Mouse (Mus musculus) embryonic facial prominence, embryonic 12.5 days (tissue): Measurements from ENCODE around the gene Snx25. TPM values are rescaled to one million over a fixed set of nuclear protein-coding genes. Genes with fewer than 3 reads are reported as not detected.
A peak's percentile ranks its signal among the peaks of the same experiment; 100 is the strongest.

Experiments used
- ATAC-seq: fragments of 200-750 bp; cut with Nextera tagmentation; 2 replicates; pipeline ENCODE4 v1.8.0; 2017; ENCODE audit not compliant: insufficient number of reproducible peaks, insufficient read depth, low FRiP score, low TSS enrichment
- H3K27ac ChIP-seq: fragments of 300-500 bp; sonication (generic); 2 replicates; pipeline ENCODE4 v1.5.1; 2016; ENCODE audit warnings: mild to moderate bottlenecking
- H3K27me3 ChIP-seq: fragments of 300-500 bp; sonication (generic); 2 replicates; pipeline ENCODE4 v1.6.1; 2016; ENCODE audit warnings: mild to moderate bottlenecking, moderate library complexity
- H3K36me3 ChIP-seq: fragments of 300-500 bp; sonication (generic); 2 replicates; pipeline ENCODE4 v1.6.1; 2016; ENCODE audit warnings: mild to moderate bottlenecking
- H3K4me1 ChIP-seq: fragments of 300-500 bp; sonication (generic); 2 replicates; pipeline ENCODE4 v1.6.1; 2016
- H3K4me2 ChIP-seq: fragments of 300-500 bp; sonication (generic); replicated peaks from 2 replicates; pipeline ENCODE4 v1.6.1; 2016; ENCODE audit warnings: mild to moderate bottlenecking, moderate library complexity
- H3K4me3 ChIP-seq: fragments of 300-500 bp; sonication (generic); 2 replicates; pipeline ENCODE4 v1.5.1; 2016; ENCODE audit warnings: mild to moderate bottlenecking
- H3K9ac ChIP-seq: fragments of 300-500 bp; sonication (generic); 2 replicates; pipeline ENCODE4 v1.6.1; 2016; ENCODE audit warnings: mild to moderate bottlenecking, moderate library complexity
- H3K9me3 ChIP-seq: fragments of 300-500 bp; sonication (generic); 2 replicates; pipeline ENCODE4 v1.6.1; 2016; ENCODE audit warnings: mild to moderate bottlenecking, moderate library complexity
- WGBS: fragments of 180-500 bp; shearing (Covaris S2); methylation state at CpG from one replicate; pipeline ENCODE4 v1.1.7; 2016; 5-methylcytosine and 5-hydroxymethylcytosine counted together
- polyA plus RNA-seq: library from polyadenylated mRNA; unstranded; fragments of >200 nt; fragmentation: Nextera tagmentation; extraction: Ambion mirVana; gene quantifications from 2 replicates; pipeline ENCODE4 v1.2.1, GENCODE M21; 2016

Gene Snx25
- polyA plus RNA-seq, 1 experiment from 2014 or later: 6.6 TPM

DNA sequence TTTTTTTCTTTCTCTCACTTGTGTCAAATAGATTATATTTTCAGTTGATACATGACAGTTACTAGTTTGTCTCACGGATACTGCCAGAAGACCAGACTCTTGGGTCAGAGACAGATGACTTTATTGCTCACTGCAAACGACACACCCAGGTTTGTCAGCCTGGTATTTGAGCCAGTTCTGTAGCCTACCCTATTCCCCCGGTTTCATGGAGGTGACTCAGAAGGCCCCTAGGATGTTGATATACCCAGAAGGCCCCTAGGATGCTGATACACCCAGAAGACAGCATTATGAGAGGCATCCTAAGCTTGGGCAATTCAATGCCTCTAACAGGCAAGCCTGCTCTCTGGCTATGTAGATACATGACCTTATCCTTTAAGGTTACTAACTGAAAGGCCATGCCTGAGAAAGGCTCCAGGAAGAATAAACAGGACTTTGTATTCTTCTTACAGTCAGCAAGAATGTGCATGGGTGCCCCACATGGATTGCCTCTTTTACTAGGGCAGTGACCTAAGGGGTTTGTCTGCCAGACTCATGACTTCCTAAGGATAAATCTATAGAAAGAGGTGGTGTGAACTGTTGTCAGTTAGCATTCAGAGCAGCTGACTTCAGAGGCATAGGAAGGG is 144.8 kb downstream of the Snx25 start:
- Histone ChIP-seq H3K9ac (no peak overlapping the region), H3K27ac (no peak overlapping the region), H3K9me3 (no peaks in the 10 kb centered on the region), H3K4me1 (peaks cover 8% of the 10 kb centered on the region; the same call in 1 of the 2 replicates), H3K4me3 (no peak overlapping the region), H3K4me2 (no peak overlapping the region), H3K27me3 (no peaks in the 10 kb centered on the region), H3K36me3 (no peaks in the 10 kb centered on the region)
- 69% methylated on average over 3 of the region's 3 CpGs for WGBS
- no peak for ATAC-seq

DNA sequence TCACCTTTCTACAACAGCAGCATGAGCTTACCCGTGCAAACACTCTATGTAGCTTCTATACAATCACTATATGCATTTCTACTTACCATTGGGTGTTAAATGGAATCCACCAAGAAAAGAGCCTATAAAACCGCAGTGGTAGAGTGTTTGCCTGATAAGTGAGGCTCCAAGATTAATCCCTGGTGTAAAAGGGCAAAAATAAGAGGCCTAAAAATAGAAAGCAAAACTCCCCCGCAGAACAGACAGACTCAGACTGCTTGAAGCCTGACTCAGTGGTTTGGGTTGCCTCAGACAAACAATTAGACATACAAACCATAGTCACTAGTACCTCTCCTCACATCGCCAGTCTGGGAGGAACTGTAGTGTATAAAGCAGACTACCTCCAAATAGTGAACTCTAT is 146.4 kb downstream of the Snx25 start, which contains the start of gene Ankrd37:
Gene Ankrd37, minus strand, starts transcription at position 112 of the 400 bp plus-strand sequence.
- ATAC-seq: no peak
- H3K4me2 ChIP-seq: no peak within 1 kb of the TSS
- 79% methylated on average over 4 of the region's 4 CpGs for WGBS
- no peaks in the 10 kb centered on the region for H3K9me3 ChIP-seq
- H3K27me3 ChIP-seq: no peaks in the 10 kb centered on the region
- H3K9ac ChIP-seq: no peak within 1 kb of the TSS
- no peak within 1 kb of the TSS for H3K27ac ChIP-seq
- no peaks in the 10 kb centered on the region for H3K36me3 ChIP-seq
- H3K4me1 ChIP-seq: peaks cover 1% of the 10 kb centered on the region; the same call in 1 of the 2 replicates
- H3K4me3 ChIP-seq: no peak within 1 kb of the TSS

- 5% methylated on average over 55 of the region's 55 CpGs for WGBS
- H3K4me3 ChIP-seq: peak overlapping the region; percentile 49
- H3K4me2 ChIP-seq: peak overlapping the region; percentile 87
- H3K9ac ChIP-seq: peak overlapping the region; percentile 52
- H3K4me1 ChIP-seq: peaks cover 11% of the 10 kb centered on the region; the same call in 1 of the 2 replicates
- H3K9me3 ChIP-seq: no peaks in the 10 kb centered on the region
- ATAC-seq: peak; percentile 99
- H3K27ac ChIP-seq: peak overlapping the region; percentile 95
- H3K27me3 ChIP-seq: no peaks in the 10 kb centered on the region
- peaks cover 17% of the 10 kb centered on the region for H3K36me3 ChIP-seq
Measured at GRCm38 (mm10) chr8:45999784-46000705, 151.9 kb downstream of the Snx25 start.

GRCm38 (mm10) chr8:45999138-45999783 is 152.7 kb downstream of the Snx25 start, which contains the start of gene Lrp2bp:
Lrp2bp (plus strand) TSS chr8:45999303.
- H3K36me3 ChIP-seq: peaks cover 17% of the 10 kb centered on the region
- H3K4me1 ChIP-seq: peaks cover 11% of the 10 kb centered on the region; the same call in 1 of the 2 replicates
- H3K4me3 ChIP-seq: peak within 1 kb of the TSS; percentile 49
- peak; percentile 38; the same call in 1 of the 2 replicates for ATAC-seq
- peak within 1 kb of the TSS; percentile 95 for H3K27ac ChIP-seq
- WGBS: 3% methylated on average over 22 of the region's 22 CpGs
- H3K9ac ChIP-seq: peak within 1 kb of the TSS; percentile 52
- H3K4me2 ChIP-seq: peak within 1 kb of the TSS; percentile 87
- H3K9me3 ChIP-seq: no peaks in the 10 kb centered on the region
- no peaks in the 10 kb centered on the region for H3K27me3 ChIP-seq

GRCm38 (mm10) chr8:45998228-45998627 is 153.7 kb downstream of the Snx25 start:
- H3K9me3 ChIP-seq: no peaks in the 10 kb centered on the region
- H3K4me1 ChIP-seq: peaks cover 11% of the 10 kb centered on the region; the same call in 1 of the 2 replicates
- ATAC-seq: no peak
- no peak overlapping the region for H3K9ac ChIP-seq
- H3K36me3 ChIP-seq: peaks cover 22% of the 10 kb centered on the region
- WGBS: 64% methylated on average over 2 of the region's 2 CpGs
- no peaks in the 10 kb centered on the region for H3K27me3 ChIP-seq
- H3K4me2 ChIP-seq: 0 out of 2 replicates have a peak overlapping the region, but pooled peaks have one; percentile 13
- no peak overlapping the region for H3K27ac ChIP-seq
- H3K4me3 ChIP-seq: no peak overlapping the region

DNA sequence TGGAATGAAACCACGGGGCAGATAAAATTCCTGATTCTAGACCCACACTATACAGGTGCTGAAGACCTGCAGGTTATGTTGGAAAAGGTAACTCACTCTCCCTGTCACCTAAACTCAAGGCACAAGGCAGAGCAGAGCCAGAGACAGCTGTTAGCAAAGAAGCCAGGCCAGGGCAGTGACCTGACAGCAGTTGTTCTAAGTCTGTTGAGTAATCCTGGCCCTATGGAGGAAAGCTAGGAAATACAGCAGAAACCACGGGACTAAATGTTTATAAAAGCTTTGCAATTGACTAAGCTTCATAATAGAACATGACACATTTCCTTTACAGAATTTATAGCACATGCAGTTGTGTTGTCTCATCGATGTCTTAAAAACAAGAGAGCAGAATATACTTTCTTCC is 156.4 kb downstream of the Snx25 start:
- no peak for ATAC-seq
- H3K36me3 ChIP-seq: peaks cover 25% of the 10 kb centered on the region
- 91% methylated on average over 3 of the region's 3 CpGs for WGBS

GRCm38 (mm10) chr8:45994111-45994510 is 157.8 kb downstream of the Snx25 start:
- Histone ChIP-seq H3K27me3 (no peaks in the 10 kb centered on the region), H3K4me1 (peaks cover 5% of the 10 kb centered on the region; the same call in 1 of the 2 replicates), H3K36me3 (peaks cover 29% of the 10 kb centered on the region), H3K27ac (no peak overlapping the region), H3K9ac (no peak overlapping the region), H3K9me3 (no peaks in the 10 kb centered on the region), H3K4me3 (no peak overlapping the region), H3K4me2 (no peak overlapping the region)
- WGBS: 100% methylated on average over 2 of the region's 2 CpGs
- ATAC-seq: no peak

More for the DNA sequence above, 156.4 kb downstream of the Snx25 start:
- Histone ChIP-seq H3K27ac (no peak overlapping the region), H3K4me3 (no peak overlapping the region), H3K4me2 (no peak overlapping the region), H3K9ac (no peak overlapping the region), H3K9me3 (no peaks in the 10 kb centered on the region), H3K27me3 (no peaks in the 10 kb centered on the region), H3K4me1 (peaks cover 11% of the 10 kb centered on the region; the same call in 1 of the 2 replicates)

DNA sequence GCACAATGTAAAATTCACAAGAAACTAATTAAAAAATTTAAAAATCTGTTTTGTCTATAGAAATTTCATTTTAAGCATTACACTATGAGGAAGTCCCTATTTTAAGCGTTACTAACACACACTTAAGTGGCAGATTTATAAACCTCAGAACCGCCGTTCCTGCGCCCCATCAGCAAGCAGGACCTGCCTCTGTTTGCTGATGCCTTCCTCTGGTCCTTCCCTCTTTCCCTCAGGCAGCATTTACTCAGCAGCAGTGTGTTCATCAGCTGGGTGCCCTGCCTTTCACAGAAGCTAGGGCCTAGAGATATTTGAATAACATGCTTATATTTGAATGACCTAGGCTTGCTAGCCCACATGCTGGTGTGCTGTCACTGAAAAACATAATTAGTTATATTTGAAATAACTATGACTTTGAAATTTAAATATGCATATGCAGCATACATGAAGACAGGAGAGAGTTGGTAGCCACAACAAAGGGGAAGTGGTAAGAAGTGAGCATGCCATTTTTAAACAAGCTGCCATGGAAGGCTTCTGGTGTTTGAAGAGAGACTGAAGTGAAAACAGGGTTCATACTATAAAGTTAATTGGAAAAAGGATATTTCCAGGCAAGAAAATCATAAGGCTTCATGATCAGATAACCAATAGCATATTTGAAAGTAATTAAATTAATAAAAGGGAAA is 161.2 kb downstream of the Snx25 start:
- Histone ChIP-seq H3K27me3 (no peaks in the 10 kb centered on the region), H3K9ac (no peak overlapping the region), H3K27ac (no peak overlapping the region), H3K4me2 (no peak overlapping the region), H3K9me3 (no peaks in the 10 kb centered on the region), H3K4me3 (no peak overlapping the region), H3K4me1 (no peaks in the 10 kb centered on the region), H3K36me3 (peaks cover 26% of the 10 kb centered on the region)
- WGBS: 93% methylated on average over 4 of the region's 4 CpGs
- no peak for ATAC-seq

- H3K4me1 ChIP-seq: no peaks in the 10 kb centered on the region
- no peak for ATAC-seq
- 47% methylated on average over 2 of the region's 2 CpGs for WGBS
- H3K4me2 ChIP-seq: no peak overlapping the region
- no peak overlapping the region for H3K27ac ChIP-seq
- H3K4me3 ChIP-seq: no peak overlapping the region
- peaks cover 23% of the 10 kb centered on the region for H3K36me3 ChIP-seq
- no peaks in the 10 kb centered on the region for H3K27me3 ChIP-seq
- H3K9me3 ChIP-seq: no peaks in the 10 kb centered on the region
- no peak overlapping the region for H3K9ac ChIP-seq
Measured at GRCm38 (mm10) chr8:45988189-45988588, 163.8 kb downstream of the Snx25 start.

- no peaks in the 10 kb centered on the region for H3K9me3 ChIP-seq
- peaks cover 35% of the 10 kb centered on the region for H3K36me3 ChIP-seq
- H3K27ac ChIP-seq: no peak overlapping the region
- H3K4me2 ChIP-seq: no peak overlapping the region
- H3K4me1 ChIP-seq: no peaks in the 10 kb centered on the region
- H3K9ac ChIP-seq: no peak overlapping the region
- no peaks in the 10 kb centered on the region for H3K27me3 ChIP-seq
- ATAC-seq: no peak
- 77% methylated on average over 3 of the region's 3 CpGs for WGBS
- H3K4me3 ChIP-seq: no peak overlapping the region
Measured at GRCm38 (mm10) chr8:45986665-45987064, 165.3 kb downstream of the Snx25 start.
